Mouse (Mus musculus): ENCODE data around the gene Vgf. TPM values are rescaled to one million over a fixed set of nuclear protein-coding genes. Genes with fewer than 3 reads are reported as not detected.

The Vgf gene
- polyA plus RNA-seq, 1 experiment from 2014 or later, result 4.8 TPM

DNA sequence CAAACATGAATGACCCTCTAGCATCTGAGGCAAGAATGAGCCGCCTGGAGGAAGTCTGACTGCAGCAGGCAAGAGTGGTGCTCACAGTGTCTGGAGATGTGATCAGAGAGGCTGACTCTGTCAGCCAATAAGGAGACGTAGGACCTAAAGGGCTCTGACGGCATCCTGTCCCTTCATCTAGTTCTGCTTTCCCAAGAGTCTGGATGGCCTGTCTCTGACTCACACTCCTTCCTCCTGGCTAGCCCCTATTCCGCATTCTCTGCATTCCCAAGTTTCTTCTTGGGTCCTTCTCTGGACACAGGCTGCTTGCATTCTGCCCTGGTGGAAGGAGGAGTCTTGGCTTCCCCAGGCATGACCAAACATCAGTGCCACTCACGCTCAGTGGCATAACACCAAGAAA is 53.7 kb downstream of the Vgf start:
- Histone ChIP-seq H3K36me3 (ENCODE audit: control insufficient read depth, insufficient read depth, low read length) (no peaks in the 10 kb centered on the region), H3K27me3 (ENCODE audit: control insufficient read depth, insufficient read depth, low read length) (no peaks in the 10 kb centered on the region), H3K9me3 (ENCODE audit: control insufficient read depth, low read length) (no peaks in the 10 kb centered on the region), H3K27ac (replicated peaks; ENCODE audit: low read depth, low read length) (no peak overlapping the region), H3K9ac (replicated peaks; ENCODE audit: low read length) (no peak overlapping the region), H3K4me1 (ENCODE audit: control insufficient read depth, insufficient read depth, low read length) (no peaks in the 10 kb centered on the region), H3K4me3 (replicated peaks; ENCODE audit: low read depth, low read length) (no peak overlapping the region), H3K4me2 (ENCODE audit: low read length) (no peak overlapping the region)
- 80% methylated on average over 5 of the region's 5 CpGs for WGBS
- DNase-seq (no peak), ATAC-seq (ENCODE audit: low FRiP score, low TSS enrichment) (no peak)

MicroRNAs within 50 kb of the gene (microRNA counts, 519-probe panel; counts per million panel counts)
- microRNA mmu-miR-702, result not detected

Small RNA genes within 50 kb of the gene (microRNA-seq; reads per million reads assigned to microRNA genes)
- gene Mir702, result 144 reads per million, percentile 60 among the genes with 10 or more reads in this experiment

Other genes starting within 250 kb of the Vgf start
- 8.3 and 16.2 TPM in 2 replicates for gene Col26a1, start 143.2 kb upstream of the Vgf start, polyA plus RNA-seq (2014; fragmentation: Nextera tagmentation; extraction: Ambion mirVana)
- gene Ift22, start 118.2 kb upstream of the Vgf start, polyA plus RNA-seq (2014; fragmentation: Nextera tagmentation; extraction: Ambion mirVana), result 133 and 143 TPM in 2 replicates
- 440 and 487 TPM in 2 replicates for gene Fis1, start 73.1 kb upstream of the Vgf start, polyA plus RNA-seq (2014; fragmentation: Nextera tagmentation; extraction: Ambion mirVana)
- gene Cldn15, start 59.8 kb upstream of the Vgf start, polyA plus RNA-seq (2014; fragmentation: Nextera tagmentation; extraction: Ambion mirVana), result 0.13 and 0.31 TPM in 2 replicates
- 25.8 and 28.1 TPM in 2 replicates for gene Plod3, start 39.4 kb upstream of the Vgf start, polyA plus RNA-seq (2014; fragmentation: Nextera tagmentation; extraction: Ambion mirVana)
- 94.0 and 117 TPM in 2 replicates for gene Znhit1, start 38.4 kb upstream of the Vgf start, polyA plus RNA-seq (2014; fragmentation: Nextera tagmentation; extraction: Ambion mirVana)
- gene Ap1s1, start 19.7 kb downstream of the Vgf start, polyA plus RNA-seq (2014; fragmentation: Nextera tagmentation; extraction: Ambion mirVana), result 214 and 238 TPM in 2 replicates
- gene Serpine1, start 45.9 kb downstream of the Vgf start, polyA plus RNA-seq (2014; fragmentation: Nextera tagmentation; extraction: Ambion mirVana), result 0.26 and 0.28 TPM in 2 replicates
- 1.5 and 2.8 TPM in 2 replicates for gene Trim56, start 89.8 kb downstream of the Vgf start, polyA plus RNA-seq (2014; fragmentation: Nextera tagmentation; extraction: Ambion mirVana)
- gene Muc3, start 122.9 kb downstream of the Vgf start, polyA plus RNA-seq (2014; fragmentation: Nextera tagmentation; extraction: Ambion mirVana), result not detected in 2 replicates
- 0.14 and 0.30 TPM in 2 replicates for gene Muc3a, start 186.0 kb downstream of the Vgf start, polyA plus RNA-seq (2014; fragmentation: Nextera tagmentation; extraction: Ambion mirVana)